In the genomic region with DNA sequence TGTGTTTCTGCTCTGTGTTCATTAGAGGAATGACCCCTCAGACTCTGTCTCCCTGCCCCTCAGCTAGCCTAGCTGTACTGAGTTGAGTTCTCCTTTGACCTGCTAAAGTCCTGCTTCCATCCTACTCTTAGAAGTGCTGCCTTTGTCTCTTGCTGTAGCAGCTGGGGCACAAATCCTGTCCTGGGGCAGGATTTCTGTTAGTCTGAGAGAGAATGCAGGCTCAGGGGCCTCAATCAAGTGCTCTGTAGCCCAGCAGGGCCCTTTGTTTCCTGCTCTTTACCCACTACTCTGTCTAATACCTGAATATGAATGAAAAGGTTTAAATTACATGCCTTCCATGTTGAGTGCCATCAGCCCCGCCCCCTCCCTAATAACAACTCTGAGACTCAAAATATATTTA, we compare ENCODE assay signal across 12 mouse cellular contexts. TPM values are rescaled to one million over a fixed set of nuclear protein-coding genes. Genes with fewer than 3 reads are reported as not detected.
DNase-seq lines count a peak whose midpoint lies in the region; ATAC-seq and TF ChIP-seq lines count a peak whose summit lies in the region.
"Had no signal": no experiment of that assay in that cellular context is flagged by ENCODE, and none has a peak within 500 bp of the region (broad histone marks: within the 10 kb centered on the region; RNA-seq: fewer than 3 reads in every experiment).

No protein-coding gene starts in this region.

- H3K27ac ChIP-seq in heart, postnatal 0 days (ENCODE audit: low read depth): peak overlapping the region; percentile 44; the same call in 1 of the 2 replicates
- H3K27ac ChIP-seq in forebrain, embryonic 14.5 days (ENCODE audit: low read depth, low read length): peak overlapping the region; percentile 74
- peak overlapping the region; percentile 72 for H3K27ac ChIP-seq in midbrain, embryonic 15.5 days
- H3K27ac ChIP-seq: limb, embryonic 13.5 days; lung, embryonic 15.5 days had no signal

- H3K9ac ChIP-seq in heart, postnatal 0 days (replicated peaks; ENCODE audit: low read depth, low read length): no peak overlapping the region
- peak overlapping the region; percentile 35; the same call in 1 of the 2 replicates for H3K9ac ChIP-seq in forebrain, embryonic 14.5 days (ENCODE audit: low read length)
- H3K9ac ChIP-seq in midbrain, embryonic 15.5 days: no peak overlapping the region
- H3K9ac ChIP-seq: limb, embryonic 13.5 days; lung, embryonic 15.5 days had no signal

- no peaks in the 10 kb centered on the region for H3K27me3 ChIP-seq in heart, postnatal 0 days (ENCODE audit: control insufficient read depth, insufficient read depth, low read length)
- H3K27me3 ChIP-seq in forebrain, embryonic 14.5 days (replicated peaks; ENCODE audit: control insufficient read depth, insufficient read depth, low read length): no peaks in the 10 kb centered on the region
- H3K27me3 ChIP-seq in midbrain, embryonic 15.5 days (replicated peaks): no peaks in the 10 kb centered on the region
- H3K27me3 ChIP-seq: limb, embryonic 13.5 days; lung, embryonic 15.5 days had no signal

- no peaks in the 10 kb centered on the region for H3K9me3 ChIP-seq in heart, postnatal 0 days (replicated peaks; ENCODE audit: control insufficient read depth, low read length)
- H3K9me3 ChIP-seq in forebrain, embryonic 14.5 days (replicated peaks; ENCODE audit: control insufficient read depth, low read length): no peaks in the 10 kb centered on the region
- H3K9me3 ChIP-seq in midbrain, embryonic 15.5 days: no peaks in the 10 kb centered on the region
- H3K9me3 ChIP-seq: limb, embryonic 13.5 days; lung, embryonic 15.5 days had no signal

- WGBS in heart, postnatal 0 days: 93% methylated on average over 1 of the region's 1 CpGs
- 11% methylated on average over 1 of the region's 1 CpGs for WGBS in forebrain, embryonic 14.5 days
- WGBS in midbrain, embryonic 15.5 days: 45% methylated on average over 1 of the region's 1 CpGs

- intact Hi-C loops in heart, postnatal 25 days (cut with DNase I): loop anchor here (2.0 kb wide), 1 partner anchor 23 kb away; the partner anchor contains the start of gene Klhl7

- DNase-seq in heart, postnatal 0 days (ENCODE audit: low spot score): no peak
- DNase-seq in heart, postnatal 25 days (ENCODE audit: low spot score): no peak
- DNase-seq in embryo, embryonic 11 days: peak; percentile 47
- DNase-seq in forebrain, embryonic 14.5 days (ENCODE audit: low spot score): peak; percentile 52
- no peak for DNase-seq in right cerebral cortex, postnatal 10 days (ENCODE audit: low spot score in 2 of 2)
- DNase-seq in frontal cortex, postnatal 36 days (ENCODE audit: low spot score in 2 of 2): no peak
- DNase-seq: cerebellum, postnatal 14 days; kidney, postnatal 36 days had no signal

- 0 out of 2 replicates have a peak, but pooled peaks cover 10% of the 10 kb centered on the region for H3K36me3 ChIP-seq in heart, postnatal 0 days (replicated peaks; ENCODE audit: control insufficient read depth, insufficient read depth, low read length)
- 0 out of 2 replicates have a peak, but pooled peaks cover 2% of the 10 kb centered on the region for H3K36me3 ChIP-seq in forebrain, embryonic 14.5 days (ENCODE audit: control insufficient read depth, insufficient read depth, low read length)
- H3K36me3 ChIP-seq in midbrain, embryonic 15.5 days (replicated peaks): 0 out of 2 replicates have a peak, but pooled peaks cover 6% of the 10 kb centered on the region
- H3K36me3 ChIP-seq: lung, embryonic 15.5 days had no signal

- H3K4me2 ChIP-seq in heart, postnatal 0 days (ENCODE audit: low read depth, low read length): no peak overlapping the region
- no peak overlapping the region for H3K4me2 ChIP-seq in forebrain, embryonic 14.5 days (ENCODE audit: low read length)
- H3K4me2 ChIP-seq in midbrain, embryonic 15.5 days: peak overlapping the region; percentile 7; the same call in 1 of the 2 replicates
- H3K4me2 ChIP-seq: limb, embryonic 13.5 days; lung, embryonic 15.5 days had no signal

- TF ChIP-seq CTCF in heart, postnatal 0 days (IDR thresholded peaks at IDR 0.05; ENCODE audit: low read depth): no peak

- peaks cover 22% of the 10 kb centered on the region for H3K4me1 ChIP-seq in heart, postnatal 0 days (ENCODE audit: control insufficient read depth, insufficient read depth)
- H3K4me1 ChIP-seq in forebrain, embryonic 14.5 days (ENCODE audit: control insufficient read depth, insufficient read depth, low read length): peaks cover 20% of the 10 kb centered on the region
- H3K4me1 ChIP-seq in midbrain, embryonic 15.5 days: peaks cover 23% of the 10 kb centered on the region
- H3K4me1 ChIP-seq: limb, embryonic 13.5 days; lung, embryonic 15.5 days had no signal

- no peak for ATAC-seq in heart, postnatal 0 days (ENCODE audit: insufficient read depth, low read depth)
- ATAC-seq in forebrain, embryonic 14.5 days: peak; percentile 87
- peak; percentile 58; the same call in 1 of the 2 replicates for ATAC-seq in midbrain, embryonic 15.5 days (replicated peaks)

- no peak overlapping the region for H3K4me3 ChIP-seq in heart, postnatal 0 days (ENCODE audit: low read depth, low read length)
- H3K4me3 ChIP-seq in forebrain, embryonic 14.5 days (ENCODE audit: low read depth, low read length): no peak overlapping the region
- H3K4me3 ChIP-seq in midbrain, embryonic 15.5 days: no peak overlapping the region
- H3K4me3 ChIP-seq: limb, embryonic 13.5 days; lung, embryonic 15.5 days; myocyte had no signal

- TF ChIP-seq EP300 in heart, postnatal 0 days (IDR thresholded peaks at IDR 0.05; ENCODE audit: low read depth): no peak

RNA-seq across cellular contexts. Expression of gene Klhl7, which starts 23.8 kb away (rescaled TPM):
- total RNA-seq in heart, postnatal 0 days (2014; rRNA removed; ENCODE audit: low replicate concordance): 55.3 and 60.0 TPM in 2 replicates
- 42.4 and 47.1 TPM in 2 replicates for polyA plus RNA-seq in heart, postnatal 0 days (2015; fragmentation: Nextera tagmentation; extraction: Ambion mirVana)
- total RNA-seq in heart, postnatal 25 days (2021): 10 to 100 TPM; 48.1 to 55.1 TPM
- polyA plus RNA-seq in forebrain, embryonic 14.5 days (2014; fragmentation: Nextera tagmentation; extraction: Ambion mirVana): 184 and 217 TPM in 2 replicates
- 143 and 159 TPM in 2 replicates for polyA plus RNA-seq in midbrain, embryonic 15.5 days (2015; fragmentation: Nextera tagmentation; extraction: Ambion mirVana)

RNA-seq across cellular contexts. Expression of gene Nupl2, which starts 40.6 kb away (rescaled TPM):
- total RNA-seq in heart, postnatal 0 days (2014; rRNA removed; ENCODE audit: low replicate concordance): 7.3 and 13.9 TPM in 2 replicates
- 9.7 and 11.5 TPM in 2 replicates for polyA plus RNA-seq in heart, postnatal 0 days (2015; fragmentation: Nextera tagmentation; extraction: Ambion mirVana)
- 1 to 10 TPM; 7.6 to 8.1 TPM for total RNA-seq in heart, postnatal 25 days (2021)
- 13.8 and 15.1 TPM in 2 replicates for polyA plus RNA-seq in forebrain, embryonic 14.5 days (2014; fragmentation: Nextera tagmentation; extraction: Ambion mirVana)
- polyA plus RNA-seq in midbrain, embryonic 15.5 days (2015; fragmentation: Nextera tagmentation; extraction: Ambion mirVana): 14.2 and 15.6 TPM in 2 replicates

Comparison
In these comparisons a context has a peak if more than half of its experiments do, and no peak if none do; other contexts are left out.
1. DNase-seq: peak in embryo, embryonic 11 days (single experiment) and forebrain, embryonic 14.5 days (single experiment); none in heart, postnatal 0 days (single experiment), heart, postnatal 25 days (single experiment), right cerebral cortex, postnatal 10 days (0 of 2) and frontal cortex, postnatal 36 days (0 of 2).
2. Peak in every context shown above with its lines, with median percentiles within 50 percentile points of each other: H3K27ac ChIP-seq.